Mouse (Mus musculus) heart, embryonic 14.5 days (tissue): ENCODE results near the gene Vps35. TPM values are rescaled to one million over a fixed set of nuclear protein-coding genes. Genes with fewer than 3 reads are reported as not detected.

ENCODE experiments used
- polyA plus RNA-seq: library from polyadenylated mRNA; unstranded; fragments of >200 nt; fragmentation: Nextera tagmentation; extraction: Ambion mirVana; gene quantifications from 2 replicates; pipeline ENCODE4 v1.2.1, GENCODE M21; 2014

Vps35 gene
- polyA plus RNA-seq, 1 experiment from 2014 or later, result 110 TPM

Other genes with a start within 250 kb of the Vps35 start
- 16.6 and 21.6 TPM in 2 replicates for gene Fbxw9, start 239.7 kb downstream of the Vps35 start, polyA plus RNA-seq
- not detected in 2 replicates for gene Gm5741, start 231.8 kb downstream of the Vps35 start, polyA plus RNA-seq
- 50.7 and 55.8 TPM in 2 replicates for gene Dhps, start 228.0 kb downstream of the Vps35 start, polyA plus RNA-seq
- gene Wdr83os, start 219.1 kb downstream of the Vps35 start, polyA plus RNA-seq, result 125 and 136 TPM in 2 replicates
- 35.4 and 43.0 TPM in 2 replicates for gene Wdr83, start 218.5 kb downstream of the Vps35 start, polyA plus RNA-seq
- 32.9 and 35.7 TPM in 2 replicates for gene Man2b1, start 216.5 kb downstream of the Vps35 start, polyA plus RNA-seq
- gene Zfp791, start 176.7 kb downstream of the Vps35 start, polyA plus RNA-seq, result 0.80 and 1.1 TPM in 2 replicates
- not detected in 2 replicates for gene Cks1brt, start 147.9 kb downstream of the Vps35 start, polyA plus RNA-seq
- gene Olfr371, start 73.8 kb downstream of the Vps35 start, polyA plus RNA-seq, result not detected in 2 replicates
- gene Orc6, start 170 bp downstream of the Vps35 start, polyA plus RNA-seq, result 61.7 and 61.8 TPM in 2 replicates
- 244 and 271 TPM in 2 replicates for gene Mylk3, start 86.5 kb upstream of the Vps35 start, polyA plus RNA-seq
- 58.9 and 62.5 TPM in 2 replicates for gene 4921524J17Rik, start 133.0 kb upstream of the Vps35 start, polyA plus RNA-seq
- 6.3 and 7.7 TPM in 2 replicates for gene Gpt2, start 192.8 kb upstream of the Vps35 start, polyA plus RNA-seq